Mouse (Mus musculus) cortical plate, adult 2 months (tissue): Measurements from ENCODE around the gene Tenm4. TPM values are rescaled to one million over a fixed set of nuclear protein-coding genes. Genes with fewer than 3 reads are reported as not detected.

Source experiments
- H3K27ac ChIP-seq: fragments of 200-500 bp; 2 replicates; pipeline ENCODE4 v1.5.1; 2012; ENCODE audit warnings: low read length, control low read depth, inconsistent platforms; ENCODE audit not compliant: insufficient read depth
- H3K4me1 ChIP-seq: fragments of 200-500 bp; 2 replicates; pipeline ENCODE4 v1.6.1; 2011; ENCODE audit warnings: low read length; ENCODE audit not compliant: control insufficient read depth, insufficient read depth
- H3K4me3 ChIP-seq: fragments of 200-500 bp; 2 replicates; pipeline ENCODE4 v1.5.1; 2011; ENCODE audit warnings: mild to moderate bottlenecking, low read length, control low read depth; ENCODE audit not compliant: insufficient read depth
- CTCF ChIP-seq: fragments of 200-500 bp; IDR thresholded peaks from 2 replicates; pipeline ENCODE4 v1.5.1; 2011; ENCODE audit warnings: mild to moderate bottlenecking, control low read depth, low read length; ENCODE audit not compliant: insufficient read depth; ENCODE audit errors: extremely low read depth
- POLR2A ChIP-seq: fragments of 200-500 bp; IDR thresholded peaks from 2 replicates; pipeline ENCODE4 v1.6.1; 2011; ENCODE audit warnings: mild to moderate bottlenecking, low read length, control low read depth; ENCODE audit not compliant: insufficient read depth; ENCODE audit errors: extremely low read depth
- polyA plus RNA-seq: library from polyadenylated mRNA; depleted of rRNA; stranded (reverse); fragments of >200 nt; gene quantifications from 2 replicates; pipeline ENCODE4 v1.2.3, GENCODE M21; 2012

Gene Tenm4
- polyA plus RNA-seq, 1 experiment = 30.2 TPM

DNA sequence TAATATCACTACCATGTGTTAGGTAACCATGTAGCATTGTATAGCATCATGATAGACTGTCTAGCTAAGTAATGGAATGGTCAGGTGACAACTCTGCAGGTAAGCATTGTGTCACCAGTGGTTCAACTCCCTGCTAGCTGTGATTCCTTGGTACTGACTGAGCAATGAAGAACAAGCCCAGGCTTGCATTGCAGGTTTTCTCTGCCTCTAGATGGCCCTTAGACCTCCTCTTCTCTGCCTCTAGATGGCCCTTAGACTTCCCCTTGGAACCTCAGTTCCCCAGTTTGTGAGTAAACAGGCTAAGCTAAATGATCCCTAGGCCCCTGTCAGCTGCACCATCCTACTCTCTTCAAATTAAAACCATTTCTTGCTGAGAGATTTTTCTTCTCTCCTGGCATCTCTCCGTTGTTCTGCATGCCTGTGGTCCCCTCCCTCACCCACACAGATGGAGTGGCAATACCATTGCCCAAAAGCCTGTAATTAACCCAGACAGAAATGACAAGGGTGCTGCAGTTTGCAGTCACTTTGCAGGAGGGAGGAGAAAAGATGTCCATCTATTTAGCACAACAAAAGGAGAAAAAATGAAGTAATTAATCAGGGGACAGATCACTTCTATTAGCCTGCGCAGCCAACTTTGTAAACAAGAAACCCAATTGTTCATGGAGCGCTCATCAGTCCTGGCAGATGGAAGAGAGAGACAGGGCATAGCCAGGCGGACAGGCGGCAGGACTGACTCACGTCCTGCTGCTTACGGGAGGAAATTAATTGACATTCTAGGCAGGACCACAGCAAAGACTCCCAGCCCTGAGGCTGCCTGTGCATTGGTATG lies 694.1 kb downstream of the Tenm4 start:
- TF ChIP-seq CTCF (no peak), POLR2A (no peak)
- Histone ChIP-seq H3K4me1 (peaks cover 3% of the 10 kb centered on the region; the same call in 1 of the 2 replicates), H3K4me3 (no peak overlapping the region), H3K27ac (no peak overlapping the region)

DNA sequence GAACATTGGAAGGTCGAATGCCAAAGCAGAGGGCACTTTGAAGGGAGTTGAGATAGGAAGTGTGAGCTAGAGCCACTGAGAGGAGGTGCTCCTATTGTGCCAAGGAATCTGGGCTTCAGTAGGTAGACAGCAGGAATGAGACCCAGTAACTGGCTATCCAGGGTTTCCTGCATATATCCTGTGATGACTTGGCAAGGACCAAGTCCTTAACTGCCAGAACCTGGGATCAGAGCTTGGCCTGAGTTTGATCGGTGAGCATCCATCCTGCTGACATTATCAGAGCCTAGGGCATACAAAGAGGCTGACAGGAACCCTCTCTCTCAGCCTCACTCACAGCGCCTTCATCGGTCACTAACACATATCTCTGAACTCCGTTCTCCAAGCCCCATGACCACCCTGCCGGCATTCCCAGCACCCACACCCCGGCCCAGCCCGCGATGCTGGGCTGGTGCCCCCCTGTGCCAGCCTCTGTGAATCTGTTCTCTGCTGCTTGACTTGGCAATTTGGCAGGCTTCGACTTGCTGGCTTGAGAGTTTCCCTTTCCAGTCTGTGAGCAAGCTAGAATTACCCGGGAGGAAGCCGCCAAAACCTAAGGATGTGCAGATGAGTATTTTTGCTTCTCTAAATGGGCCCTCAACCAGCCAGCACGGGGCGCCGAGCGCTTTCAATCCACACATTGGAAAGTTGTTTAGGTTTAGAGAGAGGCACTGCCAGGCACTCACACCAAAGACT lies 698.2 kb downstream of the Tenm4 start:
- H3K4me3 ChIP-seq = no peak overlapping the region
- H3K27ac ChIP-seq = no peak overlapping the region
- peaks cover 3% of the 10 kb centered on the region; the same call in 1 of the 2 replicates for H3K4me1 ChIP-seq
- TF ChIP-seq CTCF (no peak), POLR2A (no peak)

DNA sequence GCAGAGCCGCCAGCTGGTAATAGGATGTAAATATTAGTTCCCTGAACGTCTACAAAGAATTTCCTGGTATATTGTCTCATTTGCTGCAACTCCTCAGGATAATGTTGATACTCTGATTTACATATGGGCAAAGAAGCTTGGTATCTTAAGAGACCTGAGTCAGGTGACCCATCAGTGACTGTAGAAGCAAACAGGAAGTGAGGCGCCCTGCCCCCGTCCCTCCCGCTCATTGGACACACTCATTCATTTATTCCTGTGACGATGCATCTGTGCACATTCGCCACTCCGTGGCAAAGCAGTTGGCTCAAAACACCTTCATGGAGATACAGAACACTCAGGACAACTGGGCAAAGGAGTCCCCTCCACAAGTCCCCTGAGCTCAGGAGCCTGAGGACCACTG lies 699.4 kb downstream of the Tenm4 start:
- TF ChIP-seq POLR2A = no peak
- no peak for TF ChIP-seq CTCF
- H3K4me1 ChIP-seq = peaks cover 3% of the 10 kb centered on the region; the same call in 1 of the 2 replicates
- no peak overlapping the region for H3K4me3 ChIP-seq
- H3K27ac ChIP-seq = no peak overlapping the region

DNA sequence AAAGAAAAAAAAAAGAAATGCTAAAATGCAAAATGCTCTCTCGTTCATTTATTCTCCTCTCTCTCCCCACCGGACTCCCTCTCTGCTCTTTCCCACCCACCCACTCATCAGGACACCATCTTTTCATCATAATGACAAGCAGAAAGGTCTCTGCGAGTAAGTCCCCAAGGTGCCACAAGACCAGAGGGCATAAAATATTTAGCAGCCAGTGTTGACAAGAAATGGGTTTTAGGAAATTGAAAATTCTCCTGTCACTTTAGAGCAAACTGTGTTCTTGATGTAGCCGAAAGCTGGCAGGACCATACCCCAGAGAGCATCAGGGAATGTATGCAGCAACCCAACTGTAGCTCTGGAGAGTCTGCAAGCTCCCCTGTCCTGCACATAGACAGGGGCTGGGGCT lies 700.0 kb downstream of the Tenm4 start:
- no peak overlapping the region for H3K27ac ChIP-seq
- TF ChIP-seq CTCF = no peak
- no peak for TF ChIP-seq POLR2A
- H3K4me3 ChIP-seq = no peak overlapping the region
- peaks cover 3% of the 10 kb centered on the region; the same call in 1 of the 2 replicates for H3K4me1 ChIP-seq

DNA sequence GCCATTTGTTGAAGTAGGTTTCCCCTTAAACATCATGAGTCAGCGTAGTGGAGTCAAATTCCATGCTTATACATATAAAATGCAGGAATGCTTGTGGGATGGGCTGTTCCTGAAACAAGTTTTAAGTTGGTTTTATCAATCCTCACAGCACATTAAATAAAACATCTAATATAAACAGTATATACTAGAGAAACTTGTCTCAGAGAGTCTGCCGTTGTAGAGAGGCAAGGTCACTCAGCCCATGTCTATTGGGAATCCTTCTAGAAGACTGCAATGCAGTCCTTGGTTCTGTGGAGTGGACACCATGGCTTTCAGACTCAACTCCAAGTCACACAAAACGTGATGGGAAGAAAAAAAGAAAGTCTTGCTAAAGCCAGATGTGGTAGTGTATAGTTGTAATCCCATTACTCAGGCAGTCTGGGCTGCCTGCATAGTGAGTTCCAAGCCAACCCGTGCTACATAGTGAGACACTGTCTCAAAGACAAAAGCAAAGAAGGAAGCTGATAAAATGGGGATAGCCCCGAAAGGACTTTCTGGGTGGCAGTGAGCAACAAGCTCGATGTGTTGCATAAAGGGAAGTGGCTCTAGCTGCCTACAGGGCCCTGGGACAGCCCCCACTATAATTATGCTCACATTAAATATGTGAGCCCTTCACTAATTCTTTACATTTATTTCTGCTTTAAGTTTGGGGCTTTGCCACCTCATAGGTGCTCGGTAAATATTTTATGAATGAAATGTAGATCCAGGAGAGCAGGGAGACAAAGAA lies 707.6 kb downstream of the Tenm4 start:
- Histone ChIP-seq H3K4me1 (no peaks in the 10 kb centered on the region), H3K4me3 (no peak overlapping the region), H3K27ac (no peak overlapping the region)
- no peak for TF ChIP-seq POLR2A
- TF ChIP-seq CTCF = no peak

DNA sequence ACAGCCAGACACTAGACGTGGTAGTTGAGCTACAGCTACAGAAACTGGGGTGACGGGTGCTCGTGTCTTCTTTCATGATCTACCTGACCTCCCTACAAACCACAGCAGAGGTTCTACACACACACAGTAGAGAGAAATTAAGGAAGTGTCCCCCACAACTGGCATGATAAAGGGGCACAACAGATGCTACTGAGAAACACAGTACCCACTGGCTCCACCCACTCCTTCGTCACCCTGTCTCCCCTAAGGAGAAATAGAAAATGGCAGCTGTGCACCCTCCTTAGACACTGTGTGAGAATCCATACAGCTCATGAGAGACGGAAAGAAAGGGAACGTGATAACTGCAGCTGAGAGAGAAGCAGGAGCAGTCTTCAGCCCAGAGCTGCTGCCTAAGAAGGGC lies 708.5 kb downstream of the Tenm4 start:
- TF ChIP-seq POLR2A = no peak
- TF ChIP-seq CTCF = no peak
- Histone ChIP-seq H3K4me3 (no peak overlapping the region), H3K27ac (no peak overlapping the region), H3K4me1 (no peaks in the 10 kb centered on the region)

DNA sequence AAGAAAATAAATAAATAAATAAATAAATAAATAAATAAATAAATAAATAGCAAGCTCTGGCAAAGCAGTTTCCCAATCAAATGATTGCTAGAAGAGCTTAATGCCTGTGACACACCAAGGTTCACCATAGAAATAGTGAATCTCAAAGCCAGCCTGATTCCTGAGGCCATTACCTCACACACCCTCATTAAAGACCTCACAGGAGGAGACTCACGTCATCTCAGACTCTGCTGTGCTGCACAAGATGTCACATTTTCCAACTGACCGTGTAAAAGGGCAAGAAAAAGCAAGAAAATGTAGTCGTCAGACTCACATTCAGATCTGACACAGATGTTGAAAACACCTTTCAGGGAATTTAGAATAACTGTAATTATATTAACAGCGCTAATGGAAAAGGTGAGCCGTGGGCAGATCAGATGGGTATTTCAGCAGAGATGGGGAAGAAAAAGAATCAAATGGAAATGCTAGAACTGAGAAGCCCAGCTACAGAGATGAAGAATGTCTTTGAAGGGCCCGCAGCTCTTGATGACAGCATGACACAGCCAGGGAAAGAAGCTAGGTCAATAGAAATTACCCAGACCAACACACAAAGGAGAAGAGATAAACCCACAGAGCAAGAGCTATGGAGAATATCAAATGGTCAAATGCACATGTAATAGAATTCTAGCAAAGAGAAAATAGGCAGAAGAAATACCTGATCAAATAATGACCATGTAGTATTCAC lies 709.3 kb downstream of the Tenm4 start:
- H3K4me1 ChIP-seq = no peaks in the 10 kb centered on the region
- TF ChIP-seq POLR2A = no peak
- no peak for TF ChIP-seq CTCF
- no peak overlapping the region for H3K4me3 ChIP-seq
- no peak overlapping the region for H3K27ac ChIP-seq

DNA sequence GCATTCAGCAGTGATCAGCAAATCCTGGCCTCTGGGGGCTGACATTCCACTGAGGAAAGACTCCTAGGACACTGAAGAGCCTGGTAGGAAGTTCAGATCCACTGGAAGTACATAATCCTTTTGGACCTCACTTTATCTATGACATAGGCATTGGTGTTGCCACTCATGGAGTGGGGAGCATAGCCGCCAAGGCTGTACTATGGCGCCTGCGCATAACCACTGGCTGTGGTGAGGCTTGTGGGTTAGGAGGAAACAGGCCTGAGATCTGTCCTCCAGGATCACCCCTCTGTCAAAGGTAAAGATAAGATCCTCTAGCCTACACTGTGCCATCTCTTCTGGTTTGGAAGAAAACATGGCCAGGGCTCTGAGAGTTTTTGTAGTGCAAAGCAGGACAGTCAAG lies 712.3 kb downstream of the Tenm4 start:
- Histone ChIP-seq H3K4me1 (no peaks in the 10 kb centered on the region), H3K4me3 (no peak overlapping the region), H3K27ac (no peak overlapping the region)
- no peak for TF ChIP-seq POLR2A
- TF ChIP-seq CTCF = no peak

DNA sequence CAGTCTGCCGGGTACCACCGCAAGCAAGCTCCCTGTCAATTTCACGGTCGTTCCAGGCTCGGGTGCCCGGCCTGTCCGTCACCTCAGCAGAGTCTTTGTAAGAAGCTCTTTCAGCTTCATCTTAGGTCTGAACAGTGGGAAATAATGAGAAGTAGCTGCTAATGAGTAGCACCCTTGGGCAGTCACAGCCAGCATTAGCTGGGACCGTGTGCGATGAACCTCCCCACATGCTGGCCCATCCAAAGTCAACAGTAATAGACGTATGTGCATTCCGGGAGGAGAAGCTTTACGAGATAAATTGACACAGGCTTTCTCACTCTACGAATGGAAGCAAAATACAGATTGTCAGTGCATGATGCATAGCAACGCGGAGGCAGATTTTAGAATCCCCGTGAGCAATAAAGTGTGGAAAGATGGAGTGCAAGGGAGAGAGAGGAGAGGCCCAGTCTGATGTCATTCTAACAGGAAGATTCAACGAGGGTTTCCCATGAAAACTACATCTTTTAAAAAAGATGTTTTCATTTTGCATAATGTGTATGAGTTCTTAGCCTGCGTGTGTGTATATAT lies 716.1 kb downstream of the Tenm4 start:
- H3K4me3 ChIP-seq = no peak overlapping the region
- H3K4me1 ChIP-seq = peaks cover 3% of the 10 kb centered on the region; the same call in 1 of the 2 replicates
- TF ChIP-seq CTCF = no peak
- TF ChIP-seq POLR2A = no peak
- H3K27ac ChIP-seq = no peak overlapping the region
